Mouse (Mus musculus): Measurements from ENCODE around the gene Eif2b4. TPM values are rescaled to one million over a fixed set of nuclear protein-coding genes. Genes with fewer than 3 reads are reported as not detected.

The Eif2b4 gene
- 85.0 TPM for polyA plus RNA-seq (2017; shearing (Covaris generic))

GRCm38 (mm10) chr5:31192939-31193630 lies at the start of gene Eif2b4, which contains the start of gene Snx17:
Gene Eif2b4 (minus strand): TSS chr5:31193430.
Gene Snx17 (plus strand): TSS chr5:31193227.

GRCm38 (mm10) chr5:31240637-31241521 lies 47.6 kb upstream of the Eif2b4 start, which contains the start of the genes Nrbp1 and Gm9970:
Gene Nrbp1 (plus strand): TSS chr5:31240864.
Gene Gm9970 (minus strand): TSS chr5:31241232.

GRCm38 (mm10) chr5:31220448-31221303 lies 27.4 kb upstream of the Eif2b4 start, which contains the start of gene Ppm1g:
Gene Ppm1g (minus strand): TSS chr5:31220687.

GRCm38 (mm10) chr5:31201742-31202590 lies 8.7 kb upstream of the Eif2b4 start, which contains the start of gene Zfp513:
Gene Zfp513 (minus strand): TSS chr5:31202303.

GRCm38 (mm10) chr5:31179766-31180630 lies 13.2 kb downstream of the Eif2b4 start, which contains the start of the genes Gm29609 and Gtf3c2:
Gene Gm29609 (minus strand): TSS chr5:31179911.
Gene Gtf3c2 (minus strand): TSS chr5:31180144.

GRCm38 (mm10) chr5:31154152-31154553 lies 39.1 kb downstream of the Eif2b4 start, which contains the start of gene Mpv17:
Gene Mpv17 (minus strand): TSS chr5:31154251.

GRCm38 (mm10) chr5:31138241-31138967 lies 54.8 kb downstream of the Eif2b4 start, which contains the start of gene Ucn:
Gene Ucn (minus strand): TSS chr5:31138829.

Other genes with a start within 250 kb of the Eif2b4 start
- gene Cgref1, start 247.8 kb downstream of the Eif2b4 start, polyA plus RNA-seq (2017; shearing (Covaris generic)), result 0.20 TPM
- gene Preb, start 233.1 kb downstream of the Eif2b4 start, polyA plus RNA-seq (2017; shearing (Covaris generic)), result 194 TPM
- not detected for gene Tcf23, start 224.8 kb downstream of the Eif2b4 start, polyA plus RNA-seq (2017; shearing (Covaris generic))
- 96.1 TPM for gene Atraid, start 145.1 kb downstream of the Eif2b4 start, polyA plus RNA-seq (2017; shearing (Covaris generic))
- 8.9 TPM for gene Slc5a6, start 144.5 kb downstream of the Eif2b4 start, polyA plus RNA-seq (2017; shearing (Covaris generic))
- gene Cad, start 138.7 kb downstream of the Eif2b4 start, polyA plus RNA-seq (2017; shearing (Covaris generic)), result 29.4 TPM
- gene Dnajc5g, start 87.1 kb downstream of the Eif2b4 start, polyA plus RNA-seq (2017; shearing (Covaris generic)), result not detected
- not detected for gene Slc30a3, start 85.2 kb downstream of the Eif2b4 start, polyA plus RNA-seq (2017; shearing (Covaris generic))
- not detected for gene Trim54, start 76.7 kb downstream of the Eif2b4 start, polyA plus RNA-seq (2017; shearing (Covaris generic))
- not detected for gene Ucn, start 54.6 kb downstream of the Eif2b4 start, polyA plus RNA-seq (2017; shearing (Covaris generic))
- 39.5 TPM for gene Mpv17, start 39.2 kb downstream of the Eif2b4 start, polyA plus RNA-seq (2017; shearing (Covaris generic))
- gene Gm29609, start 13.5 kb downstream of the Eif2b4 start, polyA plus RNA-seq (2017; shearing (Covaris generic)), result 2.0 TPM
- gene Gtf3c2, start 13.3 kb downstream of the Eif2b4 start, polyA plus RNA-seq (2017; shearing (Covaris generic)), result 90.6 TPM
- 125 TPM for gene Snx17, start 203 bp downstream of the Eif2b4 start, polyA plus RNA-seq (2017; shearing (Covaris generic))
- 25.6 TPM for gene Zfp513, start 8.9 kb upstream of the Eif2b4 start, polyA plus RNA-seq (2017; shearing (Covaris generic))
- gene Ppm1g, start 27.3 kb upstream of the Eif2b4 start, polyA plus RNA-seq (2017; shearing (Covaris generic)), result 139 TPM
- gene Nrbp1, start 47.4 kb upstream of the Eif2b4 start, polyA plus RNA-seq (2017; shearing (Covaris generic)), result 182 TPM
- gene Gm9970, start 47.8 kb upstream of the Eif2b4 start, polyA plus RNA-seq (2017; shearing (Covaris generic)), result 1.2 TPM
- gene Krtcap3, start 58.3 kb upstream of the Eif2b4 start, polyA plus RNA-seq (2017; shearing (Covaris generic)), result 74.3 TPM
- gene Ift172, start 97.7 kb upstream of the Eif2b4 start, polyA plus RNA-seq (2017; shearing (Covaris generic)), result 10.3 TPM
- 0.35 TPM for gene Fndc4, start 102.7 kb upstream of the Eif2b4 start, polyA plus RNA-seq (2017; shearing (Covaris generic))
- gene Gckr, start 104.0 kb upstream of the Eif2b4 start, polyA plus RNA-seq (2017; shearing (Covaris generic)), result 0.38 TPM

All from CD4-positive, CD25-positive, alpha-beta regulatory T cell (primary cell).